Mouse (Mus musculus): ENCODE results near the gene Fastkd3.
A peak's percentile ranks its signal among the peaks of the same experiment; 100 is the strongest.

The Fastkd3 gene

DNA sequence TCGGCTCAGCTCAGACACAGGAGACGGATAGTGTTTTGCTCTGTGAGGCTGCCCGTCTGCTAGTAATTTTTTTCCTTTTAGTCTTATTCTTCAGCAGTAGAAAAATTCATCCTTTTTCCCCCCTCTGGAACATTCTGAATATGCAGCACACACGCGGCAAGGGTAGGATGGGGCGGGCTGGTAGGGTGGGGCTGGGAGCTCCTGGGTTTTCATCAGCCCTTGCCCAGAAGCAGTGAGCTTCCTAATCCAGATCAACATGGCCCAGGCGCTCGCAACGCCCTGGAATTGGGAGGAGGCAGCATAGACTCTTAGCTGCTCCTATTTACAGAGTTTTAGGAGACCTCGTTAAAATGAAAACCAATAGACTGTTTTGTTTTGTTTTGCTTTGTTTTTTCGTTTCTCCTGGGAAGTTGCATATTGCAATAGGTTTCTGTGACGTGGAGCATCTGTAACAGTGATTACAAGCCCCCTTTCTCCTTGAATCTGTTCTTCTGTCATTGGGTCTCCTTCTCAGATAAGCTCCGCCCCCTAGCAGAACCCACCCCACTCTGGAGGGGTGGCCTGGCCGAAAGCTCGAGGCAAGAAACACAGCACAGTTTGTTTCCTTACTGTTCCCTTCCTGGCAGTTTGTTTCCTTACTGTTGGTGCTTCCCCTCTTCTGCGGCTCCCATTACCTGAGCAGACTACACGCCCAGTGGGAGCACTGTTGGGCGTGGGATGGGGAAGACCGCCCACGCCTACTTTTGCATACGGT lies 25.8 kb downstream of the Fastkd3 start:
- DNase-seq (ENCODE audit: low read depth, low spot score): peak; percentile 20

DNA sequence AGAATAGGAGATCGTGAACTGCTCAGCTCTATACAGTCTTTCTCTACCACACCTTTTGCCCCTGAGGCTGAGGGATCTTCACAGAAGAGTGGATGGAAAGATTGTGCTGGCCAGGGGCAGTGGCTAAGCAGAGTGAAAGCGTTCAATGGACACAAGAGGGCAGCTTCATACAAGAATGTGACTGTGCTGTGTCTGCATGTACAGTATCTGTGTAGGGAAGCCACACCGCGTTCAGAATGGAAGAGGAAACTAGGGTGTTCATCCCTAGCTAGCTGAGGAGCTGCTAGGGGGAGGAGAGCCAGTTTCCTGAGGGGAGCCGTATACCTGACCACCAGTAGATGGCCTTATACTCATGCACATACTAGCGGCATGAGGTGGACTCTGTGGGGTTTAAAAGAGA lies 40.8 kb downstream of the Fastkd3 start:
- no peak for DNase-seq (ENCODE audit: low read depth, low spot score)

DNA sequence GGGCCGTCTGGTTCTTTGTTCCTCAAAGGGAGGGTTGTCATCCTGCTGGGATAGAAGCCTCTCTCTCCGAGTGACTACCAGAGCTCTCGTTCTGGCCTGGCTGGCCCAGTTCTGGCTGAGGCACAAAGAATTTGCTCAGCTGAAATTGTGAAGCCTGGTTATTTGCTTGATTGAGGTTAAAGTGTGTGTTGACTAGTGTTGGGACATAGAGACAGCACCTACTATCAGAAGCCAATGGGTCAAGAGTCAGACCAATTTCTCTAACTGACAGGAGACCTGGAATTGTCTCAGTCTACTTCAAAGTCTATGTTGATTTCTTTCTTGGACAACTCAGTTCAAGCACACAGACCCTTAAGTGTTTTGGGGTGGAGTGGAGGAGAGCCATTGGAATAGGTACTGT lies 45.0 kb downstream of the Fastkd3 start:
- no peak for DNase-seq (ENCODE audit: low read depth, low spot score)
